Mouse (Mus musculus) left cerebral cortex, postnatal 14 days (tissue): ENCODE data around the gene Lamb3. TPM values are rescaled to one million over a fixed set of nuclear protein-coding genes. Genes with fewer than 3 reads are reported as not detected.

Source experiments
- DNase-seq, 2 experiments: peaks; one replicate each; pipeline ENCODE4 v3.0.0; 2021 to 2022; ENCODE audit warnings: low spot score in 2 of 2, mixed read lengths in 1 of 2
- intact Hi-C: fragments of 180-260 bp; cut with DNase I; formaldehyde crosslinking; loops from one replicate; pipeline ENCODE4 v1.15.1; 2025
- total RNA-seq, 2 experiments: library from RNA; stranded (reverse); gene quantifications; 2 replicates each; pipeline ENCODE4 v1.2.3; 2021

The Lamb3 gene
- total RNA-seq, 2 experiments from 2014 or later: 1.6 to 3.0 TPM

DNA sequence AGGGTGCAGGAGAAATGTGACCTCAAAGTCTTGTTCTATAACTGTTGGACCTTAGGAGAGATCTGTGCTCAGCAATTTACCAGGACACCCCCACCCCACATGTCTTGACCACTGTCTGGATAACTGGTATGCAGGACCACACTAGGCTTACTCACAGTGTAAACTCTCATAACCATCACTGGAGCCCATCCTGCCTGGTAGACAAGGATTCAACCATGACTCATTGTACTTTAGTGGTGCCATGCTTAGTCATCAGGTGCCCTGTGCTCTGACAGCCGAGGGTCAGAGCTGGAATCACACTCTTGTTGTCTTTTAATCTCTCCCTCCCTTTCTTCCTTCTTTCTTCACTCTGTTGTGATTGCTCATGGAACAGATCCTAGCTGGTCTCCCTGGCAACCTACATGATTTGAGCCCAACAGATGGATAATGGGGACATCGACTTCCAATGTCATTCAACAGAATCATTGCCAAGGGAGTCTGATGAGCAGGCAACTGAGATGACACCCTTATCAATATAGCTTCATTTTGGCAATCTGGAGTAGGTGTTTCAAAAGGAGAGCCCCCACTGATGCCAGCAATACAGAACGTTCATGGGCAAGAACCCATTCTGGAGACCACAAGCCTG is 90.8 kb downstream of the Lamb3 start:
- intact Hi-C loops: no loop called here
- DNase-seq: peak in 1 of 2 experiments; percentile 26

- DNase-seq: peak in 1 of 2 experiments; percentile 39
- intact Hi-C loops: no loop called here
Observed at GRCm38 (mm10) chr1:193299995-193300394, 92.5 kb downstream of the Lamb3 start.

- DNase-seq: no peak
Observed at GRCm38 (mm10) chr1:193301216-193302092, 94.0 kb downstream of the Lamb3 start.

DNA sequence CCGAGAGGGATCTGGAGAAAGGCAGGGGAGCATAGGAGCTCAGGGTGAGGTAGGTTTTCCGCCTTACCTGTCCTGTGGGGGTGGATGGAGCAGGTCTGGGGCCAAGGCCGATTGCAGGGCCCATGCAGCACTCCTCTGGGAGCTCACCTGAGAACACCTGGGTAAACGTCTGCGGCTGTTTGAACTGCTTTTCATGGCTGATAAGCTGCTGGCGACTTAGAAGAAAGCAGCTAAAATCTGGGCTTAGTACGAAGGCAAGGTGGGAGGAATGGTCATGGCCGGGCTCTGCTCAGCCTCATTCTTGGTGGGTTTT is 94.5 kb downstream of the Lamb3 start:
- no peak for DNase-seq
- intact Hi-C loops: no loop called here

More at GRCm38 (mm10) chr1:193301216-193302092, 94.0 kb downstream of the Lamb3 start:
- intact Hi-C loops: no loop called here

- DNase-seq: no peak
- intact Hi-C loops: no loop called here
Observed at GRCm38 (mm10) chr1:193303096-193303495, 95.6 kb downstream of the Lamb3 start.

DNA sequence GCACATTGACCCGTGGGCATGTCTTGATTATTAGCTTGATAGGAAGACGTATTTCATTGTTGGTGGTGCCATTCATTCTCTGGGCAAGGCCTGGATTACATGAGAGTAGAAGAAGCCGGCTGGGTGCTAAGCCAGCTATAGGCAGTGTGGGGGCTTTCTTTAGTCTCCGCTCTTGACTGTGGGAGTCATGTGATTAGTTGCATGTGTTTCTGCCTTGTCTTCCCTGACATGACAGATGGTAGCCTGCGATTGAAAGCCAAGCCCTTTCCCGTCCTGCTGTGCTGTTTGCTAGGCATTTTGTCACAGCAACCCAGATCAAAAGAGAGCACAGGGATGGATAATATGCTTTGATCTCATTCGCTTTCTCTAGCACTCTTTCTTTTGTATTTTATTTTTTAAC is 97.9 kb downstream of the Lamb3 start:
- DNase-seq: no peak
- intact Hi-C loops: no loop called here

- DNase-seq: no peak
- intact Hi-C loops: no loop called here
Observed at GRCm38 (mm10) chr1:193306832-193307231, 99.3 kb downstream of the Lamb3 start.

- DNase-seq: no peak
- intact Hi-C loops: no loop called here
Observed at GRCm38 (mm10) chr1:193309785-193310518, 102.5 kb downstream of the Lamb3 start.

DNA sequence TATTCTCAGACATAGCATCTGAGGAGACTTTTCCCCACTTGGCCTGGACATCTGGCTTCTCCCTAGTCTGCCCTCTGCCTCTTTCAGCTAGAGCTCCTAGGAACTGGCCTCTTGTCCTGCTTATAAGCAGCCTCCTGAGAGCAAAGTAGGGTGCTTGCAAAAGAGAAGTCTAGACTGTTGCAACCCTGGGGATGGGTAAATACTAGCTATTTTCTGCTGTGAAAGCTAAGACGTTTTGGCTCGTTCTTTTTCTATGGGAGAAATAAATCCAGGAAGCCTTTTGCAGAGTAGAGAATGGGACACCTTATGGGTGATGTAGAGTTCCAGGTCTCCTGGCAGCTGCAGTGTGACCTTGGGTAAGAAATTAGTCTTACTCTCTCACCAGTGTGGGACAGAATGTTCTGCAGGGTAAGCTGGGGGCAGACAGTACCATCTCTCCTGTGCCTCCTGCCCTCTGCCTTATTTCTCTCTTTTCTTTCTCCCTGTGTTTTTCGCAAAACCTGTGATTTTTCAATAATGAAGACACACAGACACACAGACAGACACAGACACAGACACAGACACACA is 103.1 kb downstream of the Lamb3 start:
- DNase-seq: no peak
- intact Hi-C loops: no loop called here

GRCm38 (mm10) chr1:193311596-193311995 is 104.1 kb downstream of the Lamb3 start:
- intact Hi-C loops: no loop called here
- DNase-seq: no peak

- intact Hi-C loops: loop anchor here (5.0 kb wide), 1 partner anchor 44 kb away; the partner anchor contains the start of gene G0s2
- DNase-seq: peak; percentile 64 to 78
Observed at GRCm38 (mm10) chr1:193315705-193316357, 108.3 kb downstream of the Lamb3 start.

GRCm38 (mm10) chr1:193316358-193316750 is 108.9 kb downstream of the Lamb3 start:
- no peak for DNase-seq
- intact Hi-C loops: loop anchor here (5.0 kb wide), 1 partner anchor 44 kb away; the partner anchor contains the start of gene G0s2

DNA sequence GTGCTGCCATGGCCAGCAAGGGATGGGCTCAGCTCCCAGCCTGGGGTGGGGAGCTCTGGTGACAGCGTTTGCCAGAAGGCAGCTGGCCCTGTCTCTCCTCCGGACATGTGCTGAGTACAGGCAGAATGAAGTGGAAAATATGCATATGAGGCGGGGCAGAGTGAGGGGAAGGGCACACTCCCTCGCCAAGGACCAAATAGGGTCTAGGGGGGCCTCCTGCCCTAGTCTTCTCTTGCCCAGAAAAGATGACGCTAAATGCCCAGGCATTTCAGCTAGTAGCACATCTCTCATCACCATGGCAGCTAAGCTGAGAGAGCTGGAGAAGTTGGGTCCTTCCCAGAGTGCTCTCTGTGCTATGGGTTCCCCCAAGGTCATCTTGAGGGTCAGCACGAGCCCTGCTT is 109.7 kb downstream of the Lamb3 start:
- DNase-seq: peak; percentile 45 to 63
- intact Hi-C loops: loop anchor here (5.0 kb wide), 1 partner anchor 45 kb away; the partner anchor contains the start of gene G0s2

DNA sequence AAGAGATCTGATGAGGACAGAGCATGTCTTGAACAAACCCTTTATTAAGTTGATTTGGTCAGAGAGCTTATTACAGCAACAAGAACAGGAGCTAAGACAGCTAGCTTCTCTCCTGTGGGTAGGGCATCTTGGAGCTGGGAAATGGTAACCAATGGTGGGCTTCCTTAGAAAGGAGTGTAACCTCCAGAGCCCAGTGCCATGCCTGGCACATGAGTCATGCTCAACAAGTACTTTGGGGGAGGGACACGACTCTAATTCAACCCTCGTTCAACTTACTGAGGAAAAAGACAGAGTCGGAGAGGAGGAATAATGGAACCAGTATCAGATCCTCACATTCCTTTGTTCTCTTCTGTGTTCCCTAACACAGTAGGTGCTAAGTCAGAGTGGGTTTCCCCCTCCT is 112.2 kb downstream of the Lamb3 start:
- intact Hi-C loops: loop anchor here (5.0 kb wide), 2 partner anchors 47 to 112 kb away; partner anchors contain the start of genes G0s2 and Lamb3
- DNase-seq: no peak

DNA sequence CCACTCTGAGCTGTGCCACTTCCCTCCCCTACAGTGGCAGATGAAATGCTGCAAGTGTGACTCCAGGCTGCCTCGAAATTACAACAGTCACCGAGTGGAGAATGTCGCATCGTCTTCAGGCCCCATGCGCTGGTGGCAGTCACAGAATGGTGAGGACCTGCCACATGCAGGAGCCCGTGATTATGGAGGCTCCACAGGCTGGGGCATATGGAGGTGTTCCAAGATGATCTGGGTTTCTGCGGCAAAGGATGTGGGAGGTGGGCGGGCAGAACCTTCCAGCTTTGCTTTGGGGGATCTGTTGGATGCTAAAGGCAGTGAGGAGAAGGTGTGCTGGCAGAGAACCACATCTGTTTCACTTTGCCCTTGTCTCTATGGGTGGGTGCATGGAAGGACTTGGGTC is 112.9 kb downstream of the Lamb3 start:
- DNase-seq: peak in 1 of 2 experiments; percentile 67
- intact Hi-C loops: loop anchor here (5.0 kb wide), 1 partner anchor 113 kb away; the partner anchor contains the start of gene Lamb3

GRCm38 (mm10) chr1:193323686-193324085 is 116.2 kb downstream of the Lamb3 start:
- DNase-seq: no peak
- intact Hi-C loops: loop anchor here (2.0 to 5.0 kb wide), 2 partner anchors 69 to 116 kb away; partner anchors contain the start of gene Lamb3

- DNase-seq: peak in 1 of 2 experiments; percentile 45
- intact Hi-C loops: loop anchor here (5.0 kb wide), 1 partner anchor 117 kb away; the partner anchor contains the start of gene Lamb3
Observed at GRCm38 (mm10) chr1:193324224-193324623, 116.7 kb downstream of the Lamb3 start.

- intact Hi-C loops: no loop called here
- no peak for DNase-seq
Observed at GRCm38 (mm10) chr1:193325891-193326290, 118.4 kb downstream of the Lamb3 start.
